Comparison of ENCODE assay signal across 24 mouse cellular contexts in genomic region chr15:84266290-84266689, GRCm38 (mm10). TPM values are rescaled to one million over a fixed set of nuclear protein-coding genes. Genes with fewer than 3 reads are reported as not detected.
DNase-seq lines count a peak whose midpoint lies in the region; ATAC-seq and TF ChIP-seq lines count a peak whose summit lies in the region.
"Had no signal": no experiment of that assay in that cellular context is flagged by ENCODE, and none has a peak within 500 bp of the region (broad histone marks: within the 10 kb centered on the region; RNA-seq: fewer than 3 reads in every experiment).

No protein-coding gene starts in this region.

- WGBS in forebrain, embryonic 14.5 days = 67% methylated on average over 4 of the region's 4 CpGs
- WGBS in forebrain, embryonic 11.5 days = 76% methylated on average over 4 of the region's 4 CpGs
- 53% methylated on average over 4 of the region's 4 CpGs for WGBS in heart, embryonic 12.5 days
- WGBS in hindbrain, embryonic 10.5 days = 80% methylated on average over 4 of the region's 4 CpGs
- 77% methylated on average over 4 of the region's 4 CpGs for WGBS in hindbrain, embryonic 14.5 days
- 62% methylated on average over 4 of the region's 4 CpGs for WGBS in midbrain, embryonic 15.5 days
- 49% methylated on average over 4 of the region's 4 CpGs for WGBS in midbrain, postnatal 0 days

- no peak for ATAC-seq in forebrain, embryonic 14.5 days
- ATAC-seq in forebrain, embryonic 11.5 days (replicated peaks; ENCODE audit: low FRiP score) = no peak
- no peak for ATAC-seq in heart, embryonic 12.5 days (ENCODE audit: insufficient number of reproducible peaks, low FRiP score)
- no peak for ATAC-seq in hindbrain, embryonic 14.5 days (ENCODE audit: low FRiP score)
- no peak for ATAC-seq in midbrain, embryonic 15.5 days (replicated peaks)
- ATAC-seq in midbrain, postnatal 0 days (ENCODE audit: low FRiP score) = no peak
- ATAC-seq: activated CD4-positive, CD25-positive, alpha-beta regulatory T cell, adult 4 months; inflammation-experienced regulatory T-cells, adult 6 months had no signal

- no peaks in the 10 kb centered on the region for H3K36me3 ChIP-seq in forebrain, embryonic 14.5 days (ENCODE audit: control insufficient read depth, insufficient read depth, low read length)
- H3K36me3 ChIP-seq in forebrain, embryonic 11.5 days (ENCODE audit: control insufficient read depth, insufficient read depth, low read length) = no peaks in the 10 kb centered on the region
- peaks cover 6% of the 10 kb centered on the region for H3K36me3 ChIP-seq in heart, embryonic 12.5 days
- H3K36me3 ChIP-seq in hindbrain, embryonic 10.5 days = 0 out of 2 replicates have a peak, but pooled peaks cover 2% of the 10 kb centered on the region
- no peaks in the 10 kb centered on the region for H3K36me3 ChIP-seq in hindbrain, embryonic 14.5 days (replicated peaks; ENCODE audit: control insufficient read depth, insufficient read depth)
- H3K36me3 ChIP-seq in midbrain, embryonic 15.5 days (replicated peaks) = no peaks in the 10 kb centered on the region
- no peaks in the 10 kb centered on the region for H3K36me3 ChIP-seq in midbrain, postnatal 0 days (ENCODE audit: insufficient read depth, low read length)
- H3K36me3 ChIP-seq: embryonic facial prominence, embryonic 13.5 days; neural tube, embryonic 13.5 days had no signal

- H3K4me3 ChIP-seq in forebrain, embryonic 14.5 days (ENCODE audit: low read depth, low read length) = no peak overlapping the region
- no peak overlapping the region for H3K4me3 ChIP-seq in forebrain, embryonic 11.5 days (ENCODE audit: low read depth, low read length)
- no peak overlapping the region for H3K4me3 ChIP-seq in heart, embryonic 12.5 days
- no peak overlapping the region for H3K4me3 ChIP-seq in hindbrain, embryonic 10.5 days
- H3K4me3 ChIP-seq in hindbrain, embryonic 14.5 days (replicated peaks; ENCODE audit: low read length) = no peak overlapping the region
- H3K4me3 ChIP-seq in midbrain, embryonic 15.5 days = no peak overlapping the region
- H3K4me3 ChIP-seq in midbrain, postnatal 0 days (ENCODE audit: low read depth, low read length) = no peak overlapping the region
- H3K4me3 ChIP-seq: embryonic facial prominence, embryonic 13.5 days; erythroblast, embryonic 14.5 days; limb, embryonic 10.5 days; myocyte; neural tube, embryonic 13.5 days had no signal

- no peaks in the 10 kb centered on the region for H3K27me3 ChIP-seq in forebrain, embryonic 14.5 days (replicated peaks; ENCODE audit: control insufficient read depth, insufficient read depth, low read length)
- no peaks in the 10 kb centered on the region for H3K27me3 ChIP-seq in forebrain, embryonic 11.5 days (ENCODE audit: control insufficient read depth, insufficient read depth, low read length)
- no peaks in the 10 kb centered on the region for H3K27me3 ChIP-seq in heart, embryonic 12.5 days (replicated peaks)
- H3K27me3 ChIP-seq in hindbrain, embryonic 10.5 days (ENCODE audit: insufficient read depth, poor library complexity, severe bottlenecking) = peaks cover 9% of the 10 kb centered on the region; the same call in 1 of the 2 replicates
- H3K27me3 ChIP-seq in hindbrain, embryonic 14.5 days (ENCODE audit: control insufficient read depth, insufficient read depth, low read length) = no peaks in the 10 kb centered on the region
- H3K27me3 ChIP-seq in midbrain, embryonic 15.5 days (replicated peaks) = no peaks in the 10 kb centered on the region
- H3K27me3 ChIP-seq in midbrain, postnatal 0 days (ENCODE audit: insufficient read depth, low read length) = no peaks in the 10 kb centered on the region
- H3K27me3 ChIP-seq: embryonic facial prominence, embryonic 13.5 days; neural tube, embryonic 13.5 days had no signal

- intact Hi-C loops in heart, postnatal 14 days (cut with DNase I) = no loop called here

- H3K4me1 ChIP-seq in forebrain, embryonic 14.5 days (ENCODE audit: control insufficient read depth, insufficient read depth, low read length) = no peaks in the 10 kb centered on the region
- H3K4me1 ChIP-seq in forebrain, embryonic 11.5 days (replicated peaks; ENCODE audit: control insufficient read depth, insufficient read depth, low read length) = no peaks in the 10 kb centered on the region; the same call in 1 of the 2 replicates
- peaks cover 60% of the 10 kb centered on the region for H3K4me1 ChIP-seq in heart, embryonic 12.5 days (replicated peaks)
- H3K4me1 ChIP-seq in hindbrain, embryonic 10.5 days (replicated peaks) = peaks cover 39% of the 10 kb centered on the region
- H3K4me1 ChIP-seq in hindbrain, embryonic 14.5 days (replicated peaks; ENCODE audit: control insufficient read depth, insufficient read depth, low read length) = peaks cover under 1% of the 10 kb centered on the region; the same call in 1 of the 2 replicates
- H3K4me1 ChIP-seq in midbrain, embryonic 15.5 days = peaks cover 27% of the 10 kb centered on the region
- peaks cover 3% of the 10 kb centered on the region; the same call in 1 of the 2 replicates for H3K4me1 ChIP-seq in midbrain, postnatal 0 days (ENCODE audit: insufficient read depth, low read length)
- H3K4me1 ChIP-seq: embryonic facial prominence, embryonic 13.5 days had no signal

- H3K9me3 ChIP-seq in forebrain, embryonic 14.5 days (replicated peaks; ENCODE audit: control insufficient read depth, low read length) = no peaks in the 10 kb centered on the region
- H3K9me3 ChIP-seq in forebrain, embryonic 11.5 days (ENCODE audit: control insufficient read depth, low read length) = no peaks in the 10 kb centered on the region
- H3K9me3 ChIP-seq in heart, embryonic 12.5 days (replicated peaks) = no peaks in the 10 kb centered on the region
- H3K9me3 ChIP-seq in hindbrain, embryonic 10.5 days = no peaks in the 10 kb centered on the region
- no peaks in the 10 kb centered on the region for H3K9me3 ChIP-seq in hindbrain, embryonic 14.5 days (ENCODE audit: control insufficient read depth, low read length)
- H3K9me3 ChIP-seq in midbrain, embryonic 15.5 days = no peaks in the 10 kb centered on the region
- no peaks in the 10 kb centered on the region for H3K9me3 ChIP-seq in midbrain, postnatal 0 days (ENCODE audit: low read length)
- H3K9me3 ChIP-seq: embryonic facial prominence, embryonic 13.5 days; limb, embryonic 10.5 days; neural tube, embryonic 13.5 days had no signal

- no peak for TF ChIP-seq CTCF in midbrain, postnatal 0 days (IDR thresholded peaks at IDR 0.05)

- no peak overlapping the region for H3K27ac ChIP-seq in forebrain, embryonic 14.5 days (ENCODE audit: low read depth, low read length)
- H3K27ac ChIP-seq in forebrain, embryonic 11.5 days (ENCODE audit: low read depth, low read length) = no peak overlapping the region
- peak overlapping the region; percentile 83 for H3K27ac ChIP-seq in heart, embryonic 12.5 days (ENCODE audit: poor library complexity, severe bottlenecking)
- peak overlapping the region; percentile 17; the same call in 1 of the 2 replicates for H3K27ac ChIP-seq in hindbrain, embryonic 10.5 days
- H3K27ac ChIP-seq in hindbrain, embryonic 14.5 days = no peak overlapping the region
- peak overlapping the region; percentile 71 for H3K27ac ChIP-seq in midbrain, embryonic 15.5 days
- H3K27ac ChIP-seq in midbrain, postnatal 0 days (ENCODE audit: low read depth, low read length) = no peak overlapping the region
- H3K27ac ChIP-seq: embryonic facial prominence, embryonic 13.5 days; limb, embryonic 10.5 days; macrophage had no signal

- DNase-seq in forebrain, embryonic 14.5 days (ENCODE audit: low spot score) = peak; percentile 35
- DNase-seq in forebrain, embryonic 11.5 days (ENCODE audit: low spot score) = no peak
- no peak for DNase-seq in heart, postnatal 14 days
- DNase-seq in hindbrain, embryonic 10.5 days (ENCODE audit: low spot score) = no peak
- no peak for DNase-seq in hindbrain, embryonic 14.5 days (ENCODE audit: low spot score)
- DNase-seq in midbrain, postnatal 0 days (ENCODE audit: low spot score) = no peak
- DNase-seq: adrenal gland, adult 8-10 months; cerebellum, adult 2 months; cerebellum, postnatal 25 days; kidney, adult 18-20 months; kidney, postnatal 4 days; retina, postnatal 1 day; right cerebral cortex, postnatal 25 days; spleen, adult 18-20 months had no signal

- no peak overlapping the region for H3K4me2 ChIP-seq in forebrain, embryonic 14.5 days (ENCODE audit: low read length)
- H3K4me2 ChIP-seq in forebrain, embryonic 11.5 days (ENCODE audit: low read depth, low read length, severe bottlenecking) = no peak overlapping the region
- H3K4me2 ChIP-seq in heart, embryonic 12.5 days = no peak overlapping the region
- no peak overlapping the region for H3K4me2 ChIP-seq in hindbrain, embryonic 14.5 days (replicated peaks)
- no peak overlapping the region for H3K4me2 ChIP-seq in midbrain, embryonic 15.5 days
- H3K4me2 ChIP-seq in midbrain, postnatal 0 days (ENCODE audit: low read depth, low read length, poor library complexity, severe bottlenecking) = no peak overlapping the region
- H3K4me2 ChIP-seq: embryonic facial prominence, embryonic 13.5 days; neural tube, embryonic 13.5 days had no signal

- no peak overlapping the region for H3K9ac ChIP-seq in forebrain, embryonic 14.5 days (ENCODE audit: low read length)
- no peak overlapping the region for H3K9ac ChIP-seq in forebrain, embryonic 11.5 days (ENCODE audit: low read length)
- no peak overlapping the region for H3K9ac ChIP-seq in heart, embryonic 12.5 days
- no peak overlapping the region for H3K9ac ChIP-seq in hindbrain, embryonic 14.5 days
- H3K9ac ChIP-seq in midbrain, embryonic 15.5 days = no peak overlapping the region
- no peak overlapping the region for H3K9ac ChIP-seq in midbrain, postnatal 0 days (replicated peaks; ENCODE audit: low read length, poor library complexity, severe bottlenecking)
- H3K9ac ChIP-seq: embryonic facial prominence, embryonic 13.5 days; neural tube, embryonic 13.5 days had no signal

RNA-seq across cellular contexts. Expression of gene Parvb, which starts 34.4 kb away (rescaled TPM):
- 2.5 and 2.9 TPM in 2 replicates for polyA plus RNA-seq in forebrain, embryonic 14.5 days (2014; fragmentation: Nextera tagmentation; extraction: Ambion mirVana)
- polyA plus RNA-seq in forebrain, embryonic 11.5 days (2014; fragmentation: Nextera tagmentation; extraction: Ambion mirVana) = 3.3 and 4.9 TPM in 2 replicates
- 13.5 and 13.8 TPM in 2 replicates for polyA plus RNA-seq in heart, embryonic 12.5 days (2016; fragmentation: Nextera tagmentation; extraction: Ambion mirVana)
- 100 to 1,000 TPM; 149 to 151 TPM for total RNA-seq in heart, postnatal 14 days (2021)
- 7.1 and 7.6 TPM in 2 replicates for polyA plus RNA-seq in hindbrain, embryonic 10.5 days (2016; fragmentation: Nextera tagmentation; extraction: Ambion mirVana)
- 4.1 and 5.1 TPM in 2 replicates for polyA plus RNA-seq in hindbrain, embryonic 14.5 days (2014; fragmentation: Nextera tagmentation; extraction: Ambion mirVana)
- polyA plus RNA-seq in midbrain, embryonic 15.5 days (2015; fragmentation: Nextera tagmentation; extraction: Ambion mirVana) = 4.2 and 5.4 TPM in 2 replicates
- total RNA-seq in midbrain, postnatal 0 days (2014; rRNA removed) = 9.6 and 14.0 TPM in 2 replicates
- 4.3 and 5.8 TPM in 2 replicates for polyA plus RNA-seq in midbrain, postnatal 0 days (2015; fragmentation: Nextera tagmentation; extraction: Ambion mirVana)

RNA-seq across cellular contexts. Expression of gene Parvg, which starts 57.5 kb away (rescaled TPM):
- 0.90 and 1.2 TPM in 2 replicates for polyA plus RNA-seq in forebrain, embryonic 14.5 days (2014; fragmentation: Nextera tagmentation; extraction: Ambion mirVana)
- polyA plus RNA-seq in forebrain, embryonic 11.5 days (2014; fragmentation: Nextera tagmentation; extraction: Ambion mirVana) = 0.35 and 0.56 TPM in 2 replicates
- polyA plus RNA-seq in heart, embryonic 12.5 days (2016; fragmentation: Nextera tagmentation; extraction: Ambion mirVana) = 0.92 and 1.4 TPM in 2 replicates
- 1 to 10 TPM; 2.1 to 5.2 TPM for total RNA-seq in heart, postnatal 14 days (2021)
- 1.1 TPM in 2 replicates for polyA plus RNA-seq in hindbrain, embryonic 10.5 days (2016; fragmentation: Nextera tagmentation; extraction: Ambion mirVana)
- polyA plus RNA-seq in hindbrain, embryonic 14.5 days (2014; fragmentation: Nextera tagmentation; extraction: Ambion mirVana) = 0.44 and 0.55 TPM in 2 replicates
- polyA plus RNA-seq in midbrain, embryonic 15.5 days (2015; fragmentation: Nextera tagmentation; extraction: Ambion mirVana) = 0.86 and 0.89 TPM in 2 replicates
- total RNA-seq in midbrain, postnatal 0 days (2014; rRNA removed) = 1.5 and 1.7 TPM in 2 replicates
- 1.7 and 1.9 TPM in 2 replicates for polyA plus RNA-seq in midbrain, postnatal 0 days (2015; fragmentation: Nextera tagmentation; extraction: Ambion mirVana)

Comparison
In these comparisons a context has a peak if more than half of its experiments do, and no peak if none do; other contexts are left out.
1. H3K27ac ChIP-seq: peak in heart, embryonic 12.5 days (single experiment), hindbrain, embryonic 10.5 days (single experiment) and midbrain, embryonic 15.5 days (single experiment); none in forebrain, embryonic 14.5 days (single experiment), forebrain, embryonic 11.5 days (single experiment), hindbrain, embryonic 14.5 days (single experiment) and midbrain, postnatal 0 days (single experiment).